Mouse (Mus musculus): ENCODE measurements around the gene Gm49396.

- TF ChIP-seq POLR2A (IDR thresholded peaks at IDR 0.05; ENCODE audit: insufficient read depth, low read depth, low read length) (0 out of 2 replicates have a peak, but pooled peaks have one; percentile 48), CTCF (IDR thresholded peaks at IDR 0.05; ENCODE audit: insufficient read depth, low read depth, low read length) (no peak)
These were observed 3.6 kb upstream of the Gm49396 start, which contains the start of gene Lin37 for GRCm38 (mm10) chr7:30559443-30559954.

Data from olfactory bulb, adult 2 months (tissue).